Mouse (Mus musculus): ENCODE data around the gene Actn2. TPM values are rescaled to one million over a fixed set of nuclear protein-coding genes. Genes with fewer than 3 reads are reported as not detected.

The Actn2 gene
- total RNA-seq (2023) = 48.9 TPM

DNA sequence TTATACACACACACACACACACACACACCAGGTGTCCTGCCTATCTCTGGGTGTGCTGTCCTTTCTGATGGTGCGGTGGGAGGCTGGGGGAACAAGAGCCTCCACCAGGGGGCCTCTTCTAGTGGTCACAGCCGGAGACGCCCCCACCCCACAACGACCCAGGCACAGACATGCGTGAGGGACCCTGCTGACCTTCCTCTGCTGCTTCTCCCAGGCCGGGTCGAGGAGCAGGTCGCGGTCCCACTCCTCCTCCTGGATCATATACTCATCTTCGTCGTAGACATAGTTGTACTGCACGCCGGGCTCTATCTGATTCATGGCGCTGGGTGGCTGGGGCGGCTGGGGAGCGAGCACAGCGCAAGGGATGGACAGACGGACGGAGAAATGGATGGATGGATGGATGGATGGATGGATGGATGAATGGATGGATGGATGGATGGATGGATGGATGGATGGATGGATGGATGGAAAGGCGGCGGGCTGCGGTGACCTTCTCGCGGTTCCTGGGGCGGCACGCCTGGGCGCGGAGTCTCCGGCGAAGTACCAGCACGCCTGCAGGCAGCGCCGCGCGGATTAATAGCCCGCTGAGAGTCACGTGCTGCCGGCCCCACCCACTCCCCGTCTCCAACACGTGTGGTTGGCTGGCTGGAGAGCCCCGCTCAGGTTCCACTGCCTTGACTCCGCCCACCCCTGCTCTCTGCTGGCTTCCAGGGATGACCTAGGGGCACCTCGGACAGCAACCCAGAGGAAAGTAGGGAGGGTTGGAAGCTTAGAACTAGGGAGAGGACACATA lies at the start of gene Actn2:
TSS of gene Actn2 (minus strand) at position 578 of the 793 bp plus-strand sequence.

DNA sequence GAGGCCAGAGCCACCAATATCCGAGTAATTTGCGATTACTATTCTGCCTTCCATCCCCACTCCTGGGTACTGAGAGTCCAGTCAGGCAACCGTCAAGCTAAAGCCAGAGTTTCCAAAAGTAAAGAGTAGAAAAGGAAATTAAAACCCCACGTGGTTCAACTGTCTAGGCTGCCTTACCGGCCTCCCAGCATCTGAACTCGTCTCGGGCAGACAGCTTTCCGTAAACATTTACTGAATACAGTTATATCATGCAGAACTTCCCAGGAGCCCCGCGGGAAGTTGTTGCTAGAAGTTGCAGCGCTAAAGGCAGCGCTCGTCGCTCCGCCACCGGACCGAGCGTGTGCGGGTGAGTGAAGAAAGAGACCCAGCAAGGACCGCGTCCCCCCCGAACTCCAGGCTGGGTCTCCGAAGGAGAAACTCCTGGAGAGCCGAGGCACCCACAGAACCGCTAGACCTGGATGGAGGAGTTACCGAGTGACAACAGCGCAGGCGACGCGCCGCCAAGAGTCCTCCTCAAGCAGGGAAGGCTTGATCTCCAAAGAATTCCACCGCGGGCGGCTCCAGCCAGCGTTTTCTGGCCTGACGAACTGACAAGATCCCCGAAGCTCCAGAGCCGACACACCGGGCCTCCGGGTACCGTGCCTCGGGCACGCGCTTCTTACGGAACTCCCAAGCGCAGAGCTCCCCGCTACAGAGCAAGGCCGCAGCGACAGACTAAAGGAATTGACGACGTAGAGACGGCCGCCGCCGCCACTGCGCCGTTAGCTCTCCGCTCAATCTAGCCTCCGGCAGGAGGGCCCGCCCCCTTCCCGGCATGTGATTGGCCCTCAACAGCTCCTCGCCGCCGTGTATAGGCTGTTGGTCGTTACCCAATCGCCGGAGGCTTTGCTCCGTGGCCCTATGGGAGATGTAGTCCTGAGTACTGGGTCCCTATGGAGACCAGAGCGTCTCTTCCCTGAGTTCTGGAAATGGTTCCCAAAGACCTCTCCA lies 82.9 kb downstream of the Actn2 start, which contains the start of gene Mtr:
TSS of gene Mtr (minus strand) at position 723 of the 990 bp plus-strand sequence.

Other genes with a start within 250 kb of the Actn2 start
- 0.80 TPM for gene Ryr2, start 233.8 kb downstream of the Actn2 start, total RNA-seq (2023)
- gene Mtr, start 82.6 kb downstream of the Actn2 start, total RNA-seq (2023) = 44.6 TPM
- 89.5 TPM for gene Heatr1, start 54.3 kb upstream of the Actn2 start, total RNA-seq (2023)
- gene Lgals8, start 124.2 kb upstream of the Actn2 start, total RNA-seq (2023) = 83.4 TPM
- gene Edaradd, start 179.7 kb upstream of the Actn2 start, total RNA-seq (2023) = 1.7 TPM
- 19.5 TPM for gene Ero1lb, start 225.1 kb upstream of the Actn2 start, total RNA-seq (2023)